Mouse (Mus musculus) embryonic facial prominence, embryonic 11.5 days (tissue): ENCODE results near the gene Tma7. TPM values are rescaled to one million over a fixed set of nuclear protein-coding genes. Genes with fewer than 3 reads are reported as not detected.

Experiments used
- ATAC-seq: fragments of 200-750 bp; cut with Nextera tagmentation; replicated peaks from 2 replicates; pipeline ENCODE4 v1.8.0; 2017; ENCODE audit warnings: low read depth; ENCODE audit not compliant: insufficient number of reproducible peaks, low FRiP score, low TSS enrichment
- DNase-seq: peaks from one replicate; pipeline ENCODE4 v3.0.0-alpha.2; 2015; ENCODE audit warnings: low spot score
- H3K27ac ChIP-seq: fragments of 300-500 bp; sonication (generic); replicated peaks from 2 replicates; pipeline ENCODE4 v1.5.1; 2014; ENCODE audit warnings: mild to moderate bottlenecking, low read depth, low read length, control low read depth
- H3K27me3 ChIP-seq: fragments of 300-500 bp; sonication (generic); 2 replicates; pipeline ENCODE4 v1.6.1; 2014; ENCODE audit warnings: mild to moderate bottlenecking, low read length, moderate library complexity, mixed read lengths; ENCODE audit not compliant: control insufficient read depth, insufficient read depth
- H3K36me3 ChIP-seq: fragments of 300-500 bp; sonication (generic); replicated peaks from 2 replicates; pipeline ENCODE4 v1.6.1; 2014; ENCODE audit warnings: low read depth, mild to moderate bottlenecking, low read length, moderate library complexity, mixed read lengths; ENCODE audit not compliant: control insufficient read depth, insufficient read depth
- H3K4me1 ChIP-seq: fragments of 300-500 bp; sonication (generic); 2 replicates; pipeline ENCODE4 v1.6.1; 2014; ENCODE audit warnings: low read length, mixed read lengths; ENCODE audit not compliant: control insufficient read depth, insufficient read depth
- H3K4me2 ChIP-seq: fragments of 300-500 bp; sonication (generic); 2 replicates; pipeline ENCODE4 v1.6.1; 2014; ENCODE audit warnings: low read depth, mild to moderate bottlenecking, control low read depth, low read length, moderate library complexity
- H3K4me3 ChIP-seq: fragments of 300-500 bp; sonication (generic); 2 replicates; pipeline ENCODE4 v1.5.1; 2014; ENCODE audit warnings: low read depth, low read length, control low read depth
- H3K9ac ChIP-seq: fragments of 300-500 bp; sonication (generic); replicated peaks from 2 replicates; pipeline ENCODE4 v1.6.1; 2014; ENCODE audit warnings: mild to moderate bottlenecking, control low read depth, low read length
- H3K9me3 ChIP-seq: fragments of 300-500 bp; sonication (generic); replicated peaks from 2 replicates; pipeline ENCODE4 v1.6.1; 2016; ENCODE audit warnings: mild to moderate bottlenecking, low read length, inconsistent platforms, mixed read lengths; ENCODE audit not compliant: control insufficient read depth
- WGBS: fragments of 180-500 bp; shearing (Covaris S2); extraction: QIAGEN DNeasy Blood & Tissue Kit; methylation state at CpG from one replicate; pipeline ENCODE4 v1.1.7; 2014; 5-methylcytosine and 5-hydroxymethylcytosine counted together
- polyA plus RNA-seq: library from polyadenylated mRNA; unstranded; fragments of >200 nt; fragmentation: Nextera tagmentation; extraction: Ambion mirVana; gene quantifications from 2 replicates; pipeline ENCODE4 v1.2.1, GENCODE M21; 2014

Gene Tma7
- polyA plus RNA-seq, result 880 and 898 TPM in 2 replicates

GRCm38 (mm10) chr9:109082124-109082800 lies at the start of gene Tma7, which contains the start of gene Ccdc51:
Gene Tma7, minus strand, starts transcription at chr9:109082587.
Gene Ccdc51, plus strand, starts transcription at chr9:109082493.
- Histone ChIP-seq H3K4me1 (no peaks in the 10 kb centered on the region), H3K9me3 (no peaks in the 10 kb centered on the region), H3K9ac (peak within 1 kb of the TSS; percentile 80), H3K4me2 (peak within 1 kb of the TSS; percentile 74), H3K4me3 (peak within 1 kb of the TSS; percentile 80), H3K36me3 (peaks cover 6% of the 10 kb centered on the region), H3K27ac (0 out of 2 replicates have a peak within 1 kb of the TSS, but pooled peaks have one; percentile 15), H3K27me3 (no peaks in the 10 kb centered on the region)
- DNase-seq (peak; percentile 91), ATAC-seq (peak; percentile 95)
- WGBS, result under 1% methylated on average over 37 of the region's 37 CpGs

- no peak overlapping the region for H3K9ac ChIP-seq
- WGBS, result 92% methylated on average over 5 of the region's 5 CpGs
- no peaks in the 10 kb centered on the region for H3K27me3 ChIP-seq
- no peak for ATAC-seq
- H3K4me3 ChIP-seq, result no peak overlapping the region
- no peak overlapping the region for H3K27ac ChIP-seq
- no peaks in the 10 kb centered on the region for H3K9me3 ChIP-seq
- H3K36me3 ChIP-seq, result no peaks in the 10 kb centered on the region
- no peak for DNase-seq
- no peaks in the 10 kb centered on the region for H3K4me1 ChIP-seq
- H3K4me2 ChIP-seq, result no peak overlapping the region
Measured at GRCm38 (mm10) chr9:109130076-109130475, 47.7 kb upstream of the Tma7 start.

GRCm38 (mm10) chr9:109128211-109128610 lies 45.8 kb upstream of the Tma7 start:
- Histone ChIP-seq H3K27me3 (no peaks in the 10 kb centered on the region), H3K36me3 (no peaks in the 10 kb centered on the region), H3K4me3 (no peak overlapping the region), H3K9ac (no peak overlapping the region), H3K27ac (no peak overlapping the region), H3K4me2 (no peak overlapping the region), H3K9me3 (no peaks in the 10 kb centered on the region), H3K4me1 (no peaks in the 10 kb centered on the region)
- WGBS, result 47% methylated on average over 3 of the region's 3 CpGs
- DNase-seq (peak; percentile 40), ATAC-seq (no peak)

- no peak overlapping the region for H3K4me2 ChIP-seq
- no peak overlapping the region for H3K4me3 ChIP-seq
- H3K36me3 ChIP-seq, result no peaks in the 10 kb centered on the region
- no peak overlapping the region for H3K27ac ChIP-seq
- no peak for DNase-seq
- H3K27me3 ChIP-seq, result no peaks in the 10 kb centered on the region
- H3K9me3 ChIP-seq, result no peaks in the 10 kb centered on the region
- H3K4me1 ChIP-seq, result no peaks in the 10 kb centered on the region
- no peak overlapping the region for H3K9ac ChIP-seq
- ATAC-seq, result no peak
- 86% methylated on average over 4 of the region's 4 CpGs for WGBS
Measured at GRCm38 (mm10) chr9:109127076-109127475, 44.7 kb upstream of the Tma7 start.

GRCm38 (mm10) chr9:109125481-109125880 lies 43.1 kb upstream of the Tma7 start:
- Histone ChIP-seq H3K9ac (no peak overlapping the region), H3K27me3 (no peaks in the 10 kb centered on the region), H3K4me3 (no peak overlapping the region), H3K4me1 (no peaks in the 10 kb centered on the region), H3K36me3 (no peaks in the 10 kb centered on the region), H3K27ac (no peak overlapping the region), H3K9me3 (no peaks in the 10 kb centered on the region), H3K4me2 (no peak overlapping the region)
- no peak for DNase-seq
- 71% methylated on average over 3 of the region's 3 CpGs for WGBS
- ATAC-seq, result no peak

GRCm38 (mm10) chr9:109125043-109125442 lies 42.7 kb upstream of the Tma7 start:
- no peak for DNase-seq
- WGBS, result 68% methylated on average over 2 of the region's 2 CpGs

GRCm38 (mm10) chr9:109124164-109124563 lies 41.8 kb upstream of the Tma7 start:
- DNase-seq (no peak), ATAC-seq (no peak)
- Histone ChIP-seq H3K4me2 (no peak overlapping the region), H3K36me3 (no peaks in the 10 kb centered on the region), H3K9me3 (no peaks in the 10 kb centered on the region), H3K9ac (no peak overlapping the region), H3K4me3 (no peak overlapping the region), H3K27ac (no peak overlapping the region), H3K4me1 (no peaks in the 10 kb centered on the region), H3K27me3 (no peaks in the 10 kb centered on the region)
- WGBS, result 87% methylated on average over 3 of the region's 3 CpGs

More at GRCm38 (mm10) chr9:109125043-109125442, 42.7 kb upstream of the Tma7 start:
- Histone ChIP-seq H3K4me3 (no peak overlapping the region), H3K4me1 (no peaks in the 10 kb centered on the region), H3K9me3 (no peaks in the 10 kb centered on the region), H3K9ac (no peak overlapping the region), H3K36me3 (no peaks in the 10 kb centered on the region), H3K27me3 (no peaks in the 10 kb centered on the region), H3K27ac (no peak overlapping the region), H3K4me2 (no peak overlapping the region)
- no peak for ATAC-seq

- WGBS, result 60% methylated on average over 6 of the region's 6 CpGs
- H3K9ac ChIP-seq, result no peak overlapping the region
- no peak for DNase-seq
Measured at GRCm38 (mm10) chr9:109123266-109123665, 40.9 kb upstream of the Tma7 start.

More at GRCm38 (mm10) chr9:109123266-109123665, 40.9 kb upstream of the Tma7 start:
- 0 out of 2 replicates have a peak, but pooled peaks have one; percentile 10 for ATAC-seq
- Histone ChIP-seq H3K4me3 (no peak overlapping the region), H3K9me3 (no peaks in the 10 kb centered on the region), H3K4me1 (no peaks in the 10 kb centered on the region), H3K36me3 (no peaks in the 10 kb centered on the region), H3K4me2 (no peak overlapping the region), H3K27me3 (no peaks in the 10 kb centered on the region), H3K27ac (no peak overlapping the region)
